Mouse (Mus musculus) CH12.LX (cell line): Measurements from ENCODE around the gene Zic5.

Source experiments
- CHD1 ChIP-seq: IDR thresholded peaks from 2 replicates; pipeline ENCODE4 v1.6.1; 2012; ENCODE audit warnings: low read depth, low read length, improper control_type of control experiment, inconsistent platforms
- CTCF ChIP-seq, 2 experiments: IDR thresholded peaks in 1 of 2; conservative IDR thresholded peaks in 1 of 2; 2 replicates each; pipeline ENCODE4 v1.5.1; 2011 to 2012; ENCODE audit warnings: low read depth in 2 of 2, low read length in 2 of 2, improper control_type of control experiment in 1 of 2, inconsistent platforms in 1 of 2, mild to moderate bottlenecking in 1 of 2, moderate library complexity in 1 of 2
- E2F4 ChIP-seq: IDR thresholded peaks from 2 replicates; pipeline ENCODE4 v1.6.1; 2011; ENCODE audit warnings: low read depth, low read length, improper control_type of control experiment; ENCODE audit not compliant: insufficient replicate concordance
- ELF1 ChIP-seq: IDR thresholded peaks from 2 replicates; pipeline ENCODE4 v1.6.1; 2014; ENCODE audit warnings: low read depth, mild to moderate bottlenecking, inconsistent platforms, low read length, improper control_type of control experiment
- EP300 ChIP-seq: IDR thresholded peaks from 2 replicates; pipeline ENCODE4 v1.6.1; 2011; ENCODE audit warnings: low read length, improper control_type of control experiment
- GABPA ChIP-seq: IDR thresholded peaks from 2 replicates; pipeline ENCODE4 v1.6.1; 2012; ENCODE audit warnings: low read depth, low read length, improper control_type of control experiment, inconsistent platforms; ENCODE audit not compliant: insufficient replicate concordance
- KAT2A ChIP-seq: IDR thresholded peaks from 2 replicates; pipeline ENCODE4 v1.6.1; 2012; ENCODE audit warnings: low read length, improper control_type of control experiment, inconsistent platforms; ENCODE audit not compliant: insufficient replicate concordance
- MAFK ChIP-seq: IDR thresholded peaks from 2 replicates; pipeline ENCODE4 v1.6.1; 2011; ENCODE audit warnings: low read length, improper control_type of control experiment; ENCODE audit not compliant: insufficient replicate concordance
- MYC ChIP-seq: IDR thresholded peaks from 2 replicates; pipeline ENCODE4 v1.6.1; 2011; ENCODE audit warnings: low read depth, mild to moderate bottlenecking, improper control_type of control experiment, low read length
- POLR2A ChIP-seq: IDR thresholded peaks from 2 replicates; pipeline ENCODE4 v1.6.1; 2011; ENCODE audit warnings: low read depth, mild to moderate bottlenecking, improper control_type of control experiment, low read length
- RCOR1 ChIP-seq: conservative IDR thresholded peaks from 2 replicates; pipeline ENCODE4 v1.6.1; 2012; ENCODE audit warnings: low read depth, mild to moderate bottlenecking, inconsistent platforms, low read length, improper control_type of control experiment
- UBTF ChIP-seq: IDR thresholded peaks from 2 replicates; pipeline ENCODE4 v1.6.1; 2012; ENCODE audit warnings: low read depth, mild to moderate bottlenecking, inconsistent platforms, low read length, improper control_type of control experiment, moderate library complexity

- TF ChIP-seq E2F4: no peak
- TF ChIP-seq POLR2A: no peak
- no peak for TF ChIP-seq EP300
- TF ChIP-seq MYC: no peak
- TF ChIP-seq KAT2A: no peak
- no peak for TF ChIP-seq CTCF (conservative IDR thresholded peaks at IDR 0.05 in 1 of 2, IDR thresholded peaks at IDR 0.05 in 1 of 2; ENCODE audit: low read depth in 2 of 2, low read length in 2 of 2)
- TF ChIP-seq GABPA: no peak
- TF ChIP-seq ELF1: no peak
- TF ChIP-seq UBTF: no peak
- TF ChIP-seq CHD1: no peak
- no peak for TF ChIP-seq MAFK
- no peak for TF ChIP-seq RCOR1
Observed at GRCm38 (mm10) chr14:122414786-122415185, 50.7 kb downstream of the Zic5 start.
